Mouse (Mus musculus) lung, embryonic 15.5 days (tissue): Measurements from ENCODE around the gene Stx2. TPM values are rescaled to one million over a fixed set of nuclear protein-coding genes. Genes with fewer than 3 reads are reported as not detected.
"Not testable (repeated sequence)": the region's sequence is repeated elsewhere in the genome, so short reads cannot be mapped to it uniquely, and the experiment has no call there.

Experiments used
- ATAC-seq: fragments of 200-750 bp; cut with Nextera tagmentation; 2 replicates; pipeline ENCODE4 v1.8.0; 2017; ENCODE audit warnings: moderate number of reproducible peaks, borderline replicate concordance; ENCODE audit not compliant: low FRiP score, low TSS enrichment; ENCODE audit errors: extremely low read depth
- H3K27ac ChIP-seq: fragments of 300-500 bp; sonication (generic); 2 replicates; pipeline ENCODE4 v1.5.1; 2015; ENCODE audit warnings: moderate library complexity, mild to moderate bottlenecking, inconsistent platforms
- H3K27me3 ChIP-seq: fragments of 300-500 bp; sonication (generic); 2 replicates; pipeline ENCODE4 v1.6.1; 2015; ENCODE audit warnings: inconsistent platforms
- H3K36me3 ChIP-seq: fragments of 300-500 bp; sonication (generic); 2 replicates; pipeline ENCODE4 v1.6.1; 2015; ENCODE audit warnings: inconsistent platforms
- H3K4me1 ChIP-seq: fragments of 300-500 bp; sonication (generic); 2 replicates; pipeline ENCODE4 v1.6.1; 2015; ENCODE audit warnings: inconsistent platforms
- H3K4me2 ChIP-seq: fragments of 300-500 bp; sonication (generic); 2 replicates; pipeline ENCODE4 v1.6.1; 2015; ENCODE audit warnings: inconsistent platforms, mild to moderate bottlenecking, moderate library complexity
- H3K4me3 ChIP-seq: fragments of 300-500 bp; sonication (generic); 2 replicates; pipeline ENCODE4 v1.5.1; 2015; ENCODE audit warnings: mild to moderate bottlenecking, inconsistent platforms
- H3K9ac ChIP-seq: fragments of 300-500 bp; sonication (generic); 2 replicates; pipeline ENCODE4 v1.6.1; 2015; ENCODE audit warnings: inconsistent platforms
- H3K9me3 ChIP-seq: fragments of 300-500 bp; sonication (generic); 2 replicates; pipeline ENCODE4 v1.6.1; 2016; ENCODE audit warnings: inconsistent platforms
- WGBS: fragments of 180-500 bp; shearing (Covaris S2); methylation state at CpG from one replicate; pipeline ENCODE4 v1.1.7; 2015; 5-methylcytosine and 5-hydroxymethylcytosine counted together
- polyA plus RNA-seq: library from polyadenylated mRNA; unstranded; fragments of >200 nt; fragmentation: Nextera tagmentation; extraction: Ambion mirVana; gene quantifications from 2 replicates; pipeline ENCODE4 v1.2.1, GENCODE M21; 2015

Gene Stx2
- polyA plus RNA-seq, 1 experiment from 2014 or later: 28.3 TPM

DNA sequence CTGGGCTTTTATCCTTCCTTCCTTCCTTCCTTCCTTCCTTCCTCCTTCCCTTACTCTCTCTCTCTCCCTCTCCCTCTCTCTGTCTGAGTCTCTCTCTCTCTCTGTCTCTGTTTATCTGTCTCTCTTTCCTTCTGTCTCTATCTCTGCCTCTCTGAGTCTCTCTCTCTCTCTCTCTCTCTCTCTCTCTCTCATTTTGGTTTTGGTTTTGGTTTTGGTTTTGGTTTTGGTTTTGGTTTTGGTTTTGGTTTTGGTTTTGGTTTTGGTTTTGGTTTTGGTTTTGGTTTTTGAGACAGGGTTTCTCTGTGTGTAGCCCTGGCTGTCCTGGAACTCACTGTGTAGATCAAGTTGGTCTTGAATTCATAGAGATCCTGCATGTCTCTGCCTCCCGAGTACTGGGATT is 30.9 kb downstream of the Stx2 start:
- H3K27me3 ChIP-seq, H3K27ac ChIP-seq, ATAC-seq, H3K4me2 ChIP-seq, H3K36me3 ChIP-seq, H3K9ac ChIP-seq, H3K4me1 ChIP-seq, H3K9me3 ChIP-seq, H3K4me3 ChIP-seq: not testable (repeated sequence)
- 75% methylated on average over 1 of the region's 1 CpGs for WGBS

DNA sequence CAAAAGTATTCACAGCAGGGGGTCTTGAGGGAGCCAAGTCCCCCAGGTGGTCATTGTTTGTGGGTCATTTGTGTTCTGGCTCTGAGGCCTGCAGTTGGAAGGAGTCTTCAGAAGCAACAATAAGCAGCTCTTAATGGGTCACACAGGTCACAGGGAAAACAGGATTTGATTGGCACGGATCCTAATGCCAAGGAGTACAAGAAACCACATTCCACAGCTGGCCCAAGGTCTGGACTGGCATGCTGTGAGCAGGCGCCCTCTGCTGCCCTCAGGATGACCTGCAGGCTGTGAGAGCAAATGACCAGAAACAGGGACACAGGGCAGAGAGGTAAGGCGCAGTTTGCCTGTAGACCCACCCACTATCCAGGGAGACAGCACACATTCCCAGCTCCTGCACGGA is 32.1 kb downstream of the Stx2 start:
- 27% methylated on average over 4 of the region's 4 CpGs for WGBS
- ATAC-seq: no peak

DNA sequence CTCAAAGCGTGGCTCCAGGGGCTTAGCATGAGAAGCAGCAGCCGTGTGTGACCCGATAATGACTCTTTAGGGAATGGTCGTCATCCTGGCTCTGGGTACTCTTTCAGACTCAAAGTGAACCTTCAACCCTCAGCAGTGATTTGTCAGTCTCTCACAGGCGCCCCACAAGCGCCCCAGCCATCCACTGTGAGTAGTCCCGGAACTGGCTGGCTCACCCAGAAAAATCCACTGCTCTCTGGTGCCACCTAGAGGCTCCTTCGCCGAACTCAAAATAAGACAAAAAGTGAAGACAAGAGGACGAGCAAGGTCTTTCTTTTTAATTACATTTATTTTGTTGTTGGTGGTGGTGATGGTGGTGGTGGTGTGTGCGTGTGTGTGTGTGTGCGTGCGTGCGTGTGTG is 37.1 kb downstream of the Stx2 start:
- 11% methylated on average over 14 of the region's 14 CpGs for WGBS
- no peaks in the 10 kb centered on the region for H3K4me1 ChIP-seq
- H3K4me2 ChIP-seq: peak overlapping the region; percentile 29
- no peaks in the 10 kb centered on the region for H3K36me3 ChIP-seq
- no peaks in the 10 kb centered on the region for H3K27me3 ChIP-seq
- no peak overlapping the region for H3K9ac ChIP-seq
- no peak for ATAC-seq
- no peak overlapping the region for H3K27ac ChIP-seq
- H3K9me3 ChIP-seq: no peaks in the 10 kb centered on the region
- H3K4me3 ChIP-seq: no peak overlapping the region

More for the DNA sequence above, 32.1 kb downstream of the Stx2 start:
- Histone ChIP-seq H3K4me2 (no peak overlapping the region), H3K36me3 (no peaks in the 10 kb centered on the region), H3K27me3 (no peaks in the 10 kb centered on the region), H3K4me1 (no peaks in the 10 kb centered on the region), H3K4me3 (no peak overlapping the region), H3K9me3 (no peaks in the 10 kb centered on the region), H3K27ac (no peak overlapping the region), H3K9ac (no peak overlapping the region)

DNA sequence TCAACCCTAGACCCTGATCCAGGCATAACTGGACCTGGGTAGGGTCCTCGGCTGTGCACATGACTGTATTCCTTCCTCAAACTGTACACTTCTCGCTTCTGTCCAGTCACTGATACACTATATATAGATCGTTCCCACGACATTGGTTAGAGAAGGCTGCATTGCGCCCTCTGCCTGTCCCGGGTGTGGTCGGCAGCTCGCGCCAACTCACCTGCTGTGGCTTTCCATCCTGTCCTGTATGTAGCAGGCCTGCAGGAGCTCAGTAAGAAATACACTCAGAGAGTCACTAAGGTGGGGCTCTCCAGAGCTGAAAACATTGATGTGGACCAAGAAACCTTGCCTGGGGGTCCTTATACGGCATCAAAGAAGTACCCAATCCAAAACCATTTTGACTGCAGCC is 37.5 kb downstream of the Stx2 start:
- 59% methylated on average over 10 of the region's 10 CpGs for WGBS
- H3K4me2 ChIP-seq: peak overlapping the region; percentile 29
- ATAC-seq: no peak

DNA sequence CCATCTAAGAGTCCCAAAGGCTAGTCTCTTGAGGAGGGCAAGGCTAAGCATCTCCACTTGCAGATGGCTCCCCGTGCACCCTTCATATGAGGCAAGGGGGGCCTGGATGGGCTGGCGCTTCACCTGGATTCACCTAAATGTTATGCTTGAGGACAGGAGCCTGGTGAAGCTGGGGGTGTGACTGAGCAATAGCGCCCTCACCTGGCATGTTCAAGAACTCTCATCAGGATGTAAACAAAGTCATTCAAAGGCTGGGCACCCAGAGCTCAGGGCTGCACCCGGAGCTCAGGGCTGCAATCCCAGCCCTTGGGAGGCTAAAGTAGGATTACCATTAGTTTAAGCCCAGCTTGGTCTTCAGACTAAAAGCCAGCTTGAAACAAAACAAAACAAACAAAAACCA is 44.0 kb downstream of the Stx2 start:
- Histone ChIP-seq H3K27me3 (no peaks in the 10 kb centered on the region), H3K4me1 (no peaks in the 10 kb centered on the region), H3K4me3 (no peak overlapping the region), H3K9ac (no peak overlapping the region), H3K36me3 (no peaks in the 10 kb centered on the region), H3K27ac (no peak overlapping the region), H3K9me3 (0 out of 2 replicates have a peak, but pooled peaks cover 8% of the 10 kb centered on the region), H3K4me2 (no peak overlapping the region)
- ATAC-seq: no peak
- WGBS: 51% methylated on average over 4 of the region's 4 CpGs

More for the DNA sequence above, 37.5 kb downstream of the Stx2 start:
- Histone ChIP-seq H3K9me3 (no peaks in the 10 kb centered on the region), H3K9ac (no peak overlapping the region), H3K27me3 (no peaks in the 10 kb centered on the region), H3K4me1 (no peaks in the 10 kb centered on the region), H3K27ac (no peak overlapping the region), H3K4me3 (no peak overlapping the region), H3K36me3 (no peaks in the 10 kb centered on the region)

DNA sequence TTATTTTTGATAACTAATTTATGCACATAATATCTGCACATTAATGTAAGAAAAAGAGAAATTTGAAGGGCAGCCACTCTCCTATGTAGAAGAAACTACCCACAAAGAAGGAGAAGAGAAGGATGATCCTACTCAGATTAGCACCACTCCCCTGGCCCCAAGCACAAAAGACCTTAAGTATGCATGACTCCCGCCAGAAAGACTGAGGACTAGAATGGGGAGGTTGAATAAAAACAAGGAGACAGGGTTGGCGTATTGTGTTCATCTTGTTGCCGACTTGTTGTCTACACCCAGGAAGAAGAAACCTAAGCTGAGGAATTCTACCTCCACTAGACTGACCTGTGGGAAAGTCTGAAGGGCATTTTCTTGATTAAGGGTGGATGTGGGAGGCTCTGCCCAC is 49.5 kb downstream of the Stx2 start:
- Histone ChIP-seq H3K4me3 (no peak overlapping the region), H3K4me2 (no peak overlapping the region), H3K4me1 (no peaks in the 10 kb centered on the region), H3K36me3 (no peaks in the 10 kb centered on the region), H3K27me3 (peaks cover 1% of the 10 kb centered on the region; the same call in 1 of the 2 replicates), H3K9ac (no peak overlapping the region), H3K27ac (no peak overlapping the region), H3K9me3 (peaks cover 11% of the 10 kb centered on the region; the same call in 1 of the 2 replicates)
- 79% methylated on average over 3 of the region's 3 CpGs for WGBS
- ATAC-seq: no peak

DNA sequence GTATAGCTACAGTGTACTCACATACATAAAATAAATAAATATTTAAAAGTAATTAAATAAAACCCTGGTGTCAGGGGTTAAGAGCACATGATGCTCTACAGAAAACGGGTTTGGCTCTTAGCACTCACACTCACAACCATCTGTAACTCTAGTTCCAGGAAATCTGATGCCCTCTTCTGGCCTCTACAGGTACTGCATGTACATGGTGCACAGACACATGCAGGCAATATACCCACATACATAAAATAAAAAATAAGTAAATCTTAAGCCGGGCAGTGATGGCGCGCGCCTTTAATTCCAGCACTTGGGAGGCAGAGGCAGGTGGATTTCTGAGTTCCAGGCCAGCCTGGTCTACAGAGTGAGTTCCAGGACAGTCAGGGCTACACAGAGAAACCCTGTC is 54.0 kb downstream of the Stx2 start:
- peaks cover 27% of the 10 kb centered on the region for H3K27me3 ChIP-seq
- ATAC-seq, H3K27ac ChIP-seq, H3K4me1 ChIP-seq, H3K9ac ChIP-seq, H3K4me2 ChIP-seq, H3K4me3 ChIP-seq, H3K9me3 ChIP-seq, H3K36me3 ChIP-seq: not testable (repeated sequence)
- WGBS: 83% methylated on average over 5 of the region's 5 CpGs

DNA sequence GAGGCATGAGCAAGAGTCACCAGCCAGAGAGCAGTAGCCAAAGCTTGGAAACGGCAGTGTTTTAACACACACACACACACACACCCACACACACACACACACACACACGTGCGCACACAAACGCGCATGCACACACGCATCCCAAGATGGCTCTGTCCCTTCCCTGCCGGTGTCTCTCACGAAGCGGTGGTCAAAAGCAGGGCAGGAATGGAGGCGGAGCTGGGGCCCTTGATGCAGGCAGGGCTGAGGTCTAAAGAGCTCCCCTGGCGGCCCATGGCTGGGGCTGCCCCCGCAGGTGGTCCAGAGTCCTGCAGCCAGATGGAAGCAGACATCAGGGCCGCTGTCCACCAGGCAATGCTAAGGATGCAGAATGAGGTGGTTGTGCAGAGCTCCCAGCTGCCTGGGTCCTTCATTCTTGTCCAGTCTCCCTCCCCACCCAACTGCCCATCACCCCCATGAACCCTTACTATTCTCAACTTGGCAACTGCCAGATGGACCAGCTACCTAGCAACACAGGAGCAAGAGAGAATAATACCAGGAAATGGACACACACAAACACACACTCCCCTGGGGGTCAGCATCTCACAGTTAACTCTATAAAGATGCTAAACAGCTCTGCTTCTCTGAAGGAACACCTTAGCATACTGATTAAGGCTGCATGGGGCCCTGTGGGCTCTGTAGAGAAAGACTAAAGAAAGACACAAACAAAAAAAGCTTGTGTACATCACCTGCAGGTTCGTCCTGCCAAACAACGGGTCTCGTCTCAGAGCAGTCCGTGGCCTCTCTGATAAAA is 54.9 kb downstream of the Stx2 start, which contains the start of gene Rimbp2:
Gene Rimbp2, minus strand, starts transcription at position 209 of the 793 bp plus-strand sequence.
- no peak within 1 kb of the TSS for H3K4me3 ChIP-seq
- peaks cover 2% of the 10 kb centered on the region; the same call in 1 of the 2 replicates for H3K9me3 ChIP-seq
- H3K27me3 ChIP-seq: peaks cover 27% of the 10 kb centered on the region
- no peak within 1 kb of the TSS for H3K9ac ChIP-seq
- no peaks in the 10 kb centered on the region for H3K4me1 ChIP-seq
- no peaks in the 10 kb centered on the region for H3K36me3 ChIP-seq
- no peak for ATAC-seq
- 11% methylated on average over 17 of the region's 17 CpGs for WGBS
- H3K4me2 ChIP-seq: peak within 1 kb of the TSS; percentile 45
- no peak within 1 kb of the TSS for H3K27ac ChIP-seq

DNA sequence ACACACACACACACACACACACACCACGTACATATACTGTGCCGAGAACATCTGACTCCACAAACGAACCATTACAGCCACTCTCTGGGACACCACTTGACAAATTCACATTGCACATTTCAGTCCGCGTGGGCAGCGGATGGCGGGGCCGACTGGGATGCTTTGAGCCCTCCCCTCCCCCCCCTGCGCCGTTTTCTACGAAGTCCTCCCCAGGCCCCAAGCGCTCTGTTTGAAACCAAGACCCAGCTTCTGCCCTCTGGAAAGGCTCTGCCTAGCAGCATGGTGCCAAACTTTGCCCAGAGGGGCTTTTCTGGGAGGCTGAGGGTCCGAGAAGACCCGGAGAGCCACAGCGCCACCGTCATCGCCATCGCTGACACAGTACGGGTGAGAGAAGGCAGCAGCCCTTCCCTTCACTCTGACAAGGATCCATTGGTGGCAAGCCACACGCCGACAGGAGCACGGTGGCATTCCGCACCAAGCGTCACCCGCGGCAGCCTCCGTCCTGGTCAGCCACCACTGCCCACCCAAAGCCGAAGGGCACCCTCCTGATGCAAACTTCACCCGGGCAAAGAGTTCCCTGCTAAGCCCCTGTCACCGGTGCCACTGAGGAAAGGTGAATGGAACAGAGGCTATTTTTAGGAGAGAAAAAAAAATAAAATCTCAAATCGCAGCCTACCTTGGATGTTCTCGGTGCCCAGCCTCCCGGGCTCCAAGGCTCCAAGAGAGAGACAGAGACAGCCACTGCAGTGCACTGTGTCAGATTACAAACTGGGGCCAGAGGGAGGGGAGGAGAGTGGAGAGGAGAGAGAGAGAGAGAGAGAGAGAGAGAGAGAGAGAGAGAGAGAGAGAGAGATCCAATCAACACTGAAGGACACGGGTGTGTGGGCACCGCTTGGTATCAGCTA is 55.8 kb downstream of the Stx2 start:
- no peak overlapping the region for H3K27ac ChIP-seq
- no peaks in the 10 kb centered on the region for H3K36me3 ChIP-seq
- H3K9ac ChIP-seq: no peak overlapping the region
- WGBS: 1% methylated on average over 34 of the region's 35 CpGs
- peaks cover 27% of the 10 kb centered on the region for H3K27me3 ChIP-seq
- H3K4me1 ChIP-seq: no peaks in the 10 kb centered on the region
- H3K4me3 ChIP-seq: no peak overlapping the region
- H3K9me3 ChIP-seq: peaks cover 2% of the 10 kb centered on the region; the same call in 1 of the 2 replicates
- ATAC-seq: no peak
- peak overlapping the region; percentile 45 for H3K4me2 ChIP-seq

DNA sequence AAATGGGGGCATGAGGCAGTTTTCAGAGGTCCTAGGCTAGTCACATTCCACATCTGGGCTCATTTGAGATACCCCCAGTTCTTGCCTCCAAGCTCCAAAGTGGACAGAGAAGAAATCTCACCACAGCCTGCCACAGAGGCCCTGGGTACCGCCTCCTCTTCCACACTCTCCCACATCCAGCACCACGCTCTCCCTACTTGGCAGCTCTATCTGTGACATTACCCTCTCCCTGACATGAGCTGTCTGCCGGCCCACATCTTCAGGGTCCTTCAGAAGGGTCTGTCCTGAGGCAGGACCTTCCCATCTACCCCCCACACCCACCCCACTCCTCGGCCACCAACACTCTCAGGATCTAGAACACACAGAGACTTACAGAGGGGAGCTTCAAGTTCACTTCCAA is 56.9 kb downstream of the Stx2 start:
- H3K4me2 ChIP-seq: no peak overlapping the region
- H3K36me3 ChIP-seq: no peaks in the 10 kb centered on the region
- H3K4me1 ChIP-seq: no peaks in the 10 kb centered on the region
- no peak overlapping the region for H3K9ac ChIP-seq
- 30% methylated on average over 4 of the region's 4 CpGs for WGBS
- peaks cover 2% of the 10 kb centered on the region; the same call in 1 of the 2 replicates for H3K9me3 ChIP-seq
- peaks cover 27% of the 10 kb centered on the region for H3K27me3 ChIP-seq
- no peak for ATAC-seq
- H3K4me3 ChIP-seq: no peak overlapping the region
- H3K27ac ChIP-seq: no peak overlapping the region

DNA sequence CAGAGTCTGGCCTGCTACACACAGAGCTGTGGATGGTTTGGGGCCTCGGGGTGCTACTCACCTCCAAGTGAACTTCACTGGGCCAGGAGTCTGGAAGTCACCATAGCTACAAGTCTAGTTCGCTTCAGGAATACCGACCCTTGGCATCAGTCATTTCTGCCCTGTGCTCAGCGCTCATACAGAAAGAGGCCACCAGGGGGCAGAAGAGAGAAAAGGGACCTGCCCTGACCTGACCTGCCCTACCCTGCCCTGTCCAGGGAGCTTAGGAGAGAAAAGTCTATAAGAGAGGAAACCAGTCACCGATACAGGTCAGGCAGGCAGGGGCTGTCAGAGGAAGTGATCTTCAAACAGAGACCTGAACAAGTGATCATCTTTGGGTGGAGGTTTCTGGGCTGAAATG is 61.3 kb downstream of the Stx2 start:
- H3K4me1 ChIP-seq: no peaks in the 10 kb centered on the region
- no peaks in the 10 kb centered on the region for H3K9me3 ChIP-seq
- no peak for ATAC-seq
- no peak overlapping the region for H3K4me2 ChIP-seq
- no peak overlapping the region for H3K4me3 ChIP-seq
- peaks cover 7% of the 10 kb centered on the region for H3K27me3 ChIP-seq
- H3K27ac ChIP-seq: no peak overlapping the region
- WGBS: 67% methylated on average over 5 of the region's 5 CpGs
- no peaks in the 10 kb centered on the region for H3K36me3 ChIP-seq
- no peak overlapping the region for H3K9ac ChIP-seq

DNA sequence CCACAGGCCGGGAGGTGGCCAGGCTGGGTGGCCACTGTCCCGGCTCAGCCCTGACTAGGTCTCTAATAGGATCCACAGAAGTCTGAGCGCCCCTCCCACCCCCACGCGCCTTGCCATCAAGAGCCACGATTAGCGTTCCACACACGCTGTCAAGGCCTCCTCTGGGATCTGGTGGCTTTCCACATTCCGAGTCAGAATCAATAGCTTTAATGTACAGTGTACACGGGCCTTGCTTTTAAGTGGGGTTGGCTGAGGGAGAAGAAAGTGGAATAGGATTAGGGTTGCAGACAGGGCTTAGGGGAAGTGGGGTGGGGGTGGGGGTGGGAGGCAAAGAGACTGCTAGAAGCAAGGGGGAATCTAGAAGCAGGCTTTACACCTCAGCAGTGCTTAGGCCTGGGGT is 67.9 kb downstream of the Stx2 start:
- 0 out of 2 replicates have a peak, but pooled peaks cover 1% of the 10 kb centered on the region for H3K4me1 ChIP-seq
- WGBS: 58% methylated on average over 10 of the region's 10 CpGs

More for the DNA sequence above, 67.9 kb downstream of the Stx2 start:
- ATAC-seq: no peak
- Histone ChIP-seq H3K27ac (no peak overlapping the region), H3K36me3 (no peaks in the 10 kb centered on the region), H3K9ac (no peak overlapping the region), H3K27me3 (no peaks in the 10 kb centered on the region), H3K9me3 (no peaks in the 10 kb centered on the region), H3K4me2 (no peak overlapping the region), H3K4me3 (no peak overlapping the region)
